Mouse (Mus musculus) CH12.LX (cell line): Measurements from ENCODE around the gene Tldc1. TPM values are rescaled to one million over a fixed set of nuclear protein-coding genes. Genes with fewer than 3 reads are reported as not detected.

ENCODE experiments used
- DNase-seq: peaks from one replicate; pipeline ENCODE4 v3.0.0-alpha.2; 2013; ENCODE audit errors: extremely low read depth
- H3K27ac ChIP-seq: 2 replicates; pipeline ENCODE4 v1.5.1; 2012; ENCODE audit warnings: low read depth, mild to moderate bottlenecking, control low read depth, moderate library complexity; ENCODE audit not compliant: insufficient read depth
- H3K27me3 ChIP-seq: replicated peaks from 2 replicates; pipeline ENCODE3; 2012; ENCODE audit warnings: inconsistent platforms
- H3K36me3 ChIP-seq, 2 experiments: replicated peaks in 1 of 2; 2 replicates each; pipeline versions ENCODE3 to v1.6.1; 2012; ENCODE audit warnings: inconsistent platforms in 1 of 2, low read length in 1 of 2, mild to moderate bottlenecking in 1 of 2, mixed read lengths in 1 of 2, moderate library complexity in 1 of 2; ENCODE audit not compliant: control insufficient read depth in 1 of 2, insufficient read depth in 1 of 2
- H3K4me1 ChIP-seq, 2 experiments: 2 replicates each; pipeline ENCODE4 v1.6.1; 2012; ENCODE audit warnings: inconsistent platforms in 1 of 2, moderate library complexity in 1 of 2; ENCODE audit not compliant: insufficient read depth in 2 of 2, control insufficient read depth in 1 of 2
- H3K4me2 ChIP-seq: 2 replicates; pipeline ENCODE4 v1.6.1; 2012; ENCODE audit warnings: low read depth, mild to moderate bottlenecking, control low read depth; ENCODE audit not compliant: poor library complexity, insufficient read depth, severe bottlenecking
- H3K4me3 ChIP-seq, 3 experiments: fragments of 150-350 bp in 1 of 3; sonication (generic) in 1 of 3; replicated peaks in 1 of 3; 2 replicates each; pipeline versions ENCODE3 to v1.5.1; 2011 to 2012; ENCODE audit warnings: low read depth in 2 of 3, low read length in 2 of 3, mild to moderate bottlenecking in 2 of 3, moderate library complexity in 2 of 3, control low read depth in 1 of 3, improper control_type of control experiment in 1 of 3, inconsistent platforms in 1 of 3, mixed read lengths in 1 of 3; ENCODE audit not compliant: poor library complexity in 1 of 3
- H3K79me2 ChIP-seq: replicated peaks from 2 replicates; pipeline ENCODE4 v1.6.1; 2012; ENCODE audit warnings: mild to moderate bottlenecking, moderate library complexity; ENCODE audit not compliant: control insufficient read depth, poor library complexity, insufficient read depth, severe bottlenecking; ENCODE audit errors: extremely low read depth
- H3K9ac ChIP-seq: 2 replicates; pipeline ENCODE4 v1.6.1; 2012; ENCODE audit warnings: low read depth, mild to moderate bottlenecking, control low read depth, moderate library complexity; ENCODE audit not compliant: insufficient read depth
- H3K9me3 ChIP-seq: replicated peaks from 2 replicates; pipeline ENCODE3; 2012; ENCODE audit warnings: low read length, inconsistent platforms, mixed read lengths
- BHLHE40 ChIP-seq: IDR thresholded peaks from 2 replicates; pipeline ENCODE4 v1.6.1; 2011; ENCODE audit warnings: mild to moderate bottlenecking, low read depth, low read length, improper control_type of control experiment
- CHD2 ChIP-seq: IDR thresholded peaks from 2 replicates; pipeline ENCODE4 v1.6.1; 2011; ENCODE audit warnings: low read length, improper control_type of control experiment
- CTCF ChIP-seq, 2 experiments: IDR thresholded peaks in 1 of 2; conservative IDR thresholded peaks in 1 of 2; 2 replicates each; pipeline ENCODE4 v1.5.1; 2011 to 2012; ENCODE audit warnings: low read depth in 2 of 2, low read length in 2 of 2, improper control_type of control experiment in 1 of 2, inconsistent platforms in 1 of 2, mild to moderate bottlenecking in 1 of 2, moderate library complexity in 1 of 2
- E2F4 ChIP-seq: IDR thresholded peaks from 2 replicates; pipeline ENCODE4 v1.6.1; 2011; ENCODE audit warnings: low read depth, low read length, improper control_type of control experiment; ENCODE audit not compliant: insufficient replicate concordance
- ELF1 ChIP-seq: IDR thresholded peaks from 2 replicates; pipeline ENCODE4 v1.6.1; 2014; ENCODE audit warnings: low read depth, mild to moderate bottlenecking, inconsistent platforms, low read length, improper control_type of control experiment
- IRF4 ChIP-seq: IDR thresholded peaks from 2 replicates; pipeline ENCODE4 v1.6.1; 2014; ENCODE audit warnings: low read depth, mild to moderate bottlenecking, inconsistent platforms, low read length, improper control_type of control experiment
- MAFK ChIP-seq: IDR thresholded peaks from 2 replicates; pipeline ENCODE4 v1.6.1; 2011; ENCODE audit warnings: low read length, improper control_type of control experiment; ENCODE audit not compliant: insufficient replicate concordance
- MEF2A ChIP-seq: IDR thresholded peaks from 2 replicates; pipeline ENCODE4 v1.6.1; 2014; ENCODE audit warnings: low read depth, mild to moderate bottlenecking, inconsistent platforms, low read length, improper control_type of control experiment, borderline replicate concordance
- MXI1 ChIP-seq: IDR thresholded peaks from 2 replicates; pipeline ENCODE4 v1.6.1; 2011; ENCODE audit warnings: mild to moderate bottlenecking, low read depth, low read length, improper control_type of control experiment
- MYC ChIP-seq: IDR thresholded peaks from 2 replicates; pipeline ENCODE4 v1.6.1; 2011; ENCODE audit warnings: low read depth, mild to moderate bottlenecking, improper control_type of control experiment, low read length
- NELFE ChIP-seq: IDR thresholded peaks from 2 replicates; pipeline ENCODE4 v1.6.1; 2011; ENCODE audit warnings: low read depth, low read length, improper control_type of control experiment
- NRF1 ChIP-seq: IDR thresholded peaks from 2 replicates; pipeline ENCODE4 v1.6.1; 2014; ENCODE audit warnings: low read depth, mild to moderate bottlenecking, inconsistent platforms, low read length, improper control_type of control experiment, moderate library complexity
- PAX5 ChIP-seq: IDR thresholded peaks from 2 replicates; pipeline ENCODE4 v1.6.1; 2012; ENCODE audit warnings: low read length, inconsistent platforms, mixed read lengths
- POLR2A ChIP-seq: IDR thresholded peaks from 2 replicates; pipeline ENCODE4 v1.6.1; 2011; ENCODE audit warnings: low read depth, mild to moderate bottlenecking, improper control_type of control experiment, low read length
- POLR2AphosphoS2 ChIP-seq: IDR thresholded peaks from 2 replicates; pipeline ENCODE4 v1.6.1; 2011; ENCODE audit warnings: low read depth, low read length, improper control_type of control experiment
- RAD21 ChIP-seq: IDR thresholded peaks from 2 replicates; pipeline ENCODE4 v1.6.1; 2011; ENCODE audit warnings: low read depth, mild to moderate bottlenecking, low read length, improper control_type of control experiment, moderate library complexity
- TBP ChIP-seq: conservative IDR thresholded peaks from 2 replicates; pipeline ENCODE4 v1.6.1; 2011; ENCODE audit warnings: low read depth, low read length, improper control_type of control experiment
- TCF12 ChIP-seq: IDR thresholded peaks from 2 replicates; pipeline ENCODE4 v1.6.1; 2014; ENCODE audit warnings: low read depth, mild to moderate bottlenecking, inconsistent platforms, low read length, improper control_type of control experiment
- USF1 ChIP-seq: IDR thresholded peaks from 2 replicates; pipeline ENCODE4 v1.6.1; 2014; ENCODE audit warnings: low read depth, mild to moderate bottlenecking, inconsistent platforms, low read length, improper control_type of control experiment
- USF2 ChIP-seq: conservative IDR thresholded peaks from 2 replicates; pipeline ENCODE4 v1.6.1; 2011; ENCODE audit warnings: low read depth, low read length, improper control_type of control experiment
- ZKSCAN1 ChIP-seq: IDR thresholded peaks from 2 replicates; pipeline ENCODE4 v1.6.1; 2012; ENCODE audit warnings: low read depth, inconsistent platforms, low read length, improper control_type of control experiment, borderline replicate concordance
- ZMIZ1 ChIP-seq: IDR thresholded peaks from 2 replicates; pipeline ENCODE4 v1.6.1; 2012; ENCODE audit warnings: low read depth, mild to moderate bottlenecking, inconsistent platforms, low read length, improper control_type of control experiment
- ZNF384 ChIP-seq: IDR thresholded peaks from 2 replicates; pipeline ENCODE4 v1.6.1; 2012; ENCODE audit warnings: low read depth, low read length, improper control_type of control experiment, inconsistent platforms
- dilution Hi-C: fragments of 300-500 bp; cut with MboI; formaldehyde crosslinking; loops from 2 replicates; pipeline ENCODE4 v1.14.3; 2020; ENCODE audit warnings: low sequenced_read_pairs; ENCODE audit not compliant: extremely low pct_unique_long_range_greater_than_20kb, extremely low pct_ligation_motif_present
- in situ Hi-C: fragments of 300-500 bp; cut with MboI; formaldehyde crosslinking; loops from 3 replicates; pipeline ENCODE4 v1.14.3; 2019; ENCODE audit warnings: low sequenced_read_pairs, low pct_ligation_motif_present, low pct_unique_long_range_greater_than_20kb, mixed read lengths
- polyA plus RNA-seq: library from polyadenylated mRNA; unstranded; fragments of >175 nt; gene quantifications from 2 replicates; pipeline ENCODE4 v1.2.1, GENCODE M21; 2012; ENCODE audit warnings: low read depth; ENCODE audit not compliant: insufficient read length
- total RNA-seq, 2 experiments: library from RNA; depleted of rRNA; stranded (reverse); fragments of 300-350 nt in 1 of 2; fragments of >200 nt in 1 of 2; gene quantifications; 2 replicates each; pipeline ENCODE4 v1.2.3; 2012 to 2014

Gene Tldc1
- total and polyA plus RNA-seq, 3 experiments = 3.8 to 10.4 (median 7.7) TPM

DNA sequence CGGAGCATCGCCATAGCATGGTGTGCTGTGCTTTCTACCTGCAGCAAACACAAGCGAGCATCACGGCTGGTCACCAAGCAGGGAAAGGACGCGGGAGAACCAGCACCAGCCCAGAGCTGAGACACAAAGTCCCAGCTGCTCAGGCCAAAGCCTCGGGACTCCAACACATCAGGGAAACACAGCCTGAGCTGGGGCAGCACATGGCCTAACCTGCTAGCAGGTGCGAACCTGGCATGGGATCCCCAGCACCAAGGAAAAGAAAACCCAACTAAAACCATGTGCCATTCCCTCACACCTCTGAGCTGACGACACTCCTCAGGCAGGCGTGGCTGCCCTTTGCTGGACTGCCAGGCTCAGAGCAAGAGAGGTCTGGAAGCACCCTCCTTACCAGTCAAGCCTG is 12.9 kb downstream of the Tldc1 start (continued):
- no peak for TF ChIP-seq MAFK

DNA sequence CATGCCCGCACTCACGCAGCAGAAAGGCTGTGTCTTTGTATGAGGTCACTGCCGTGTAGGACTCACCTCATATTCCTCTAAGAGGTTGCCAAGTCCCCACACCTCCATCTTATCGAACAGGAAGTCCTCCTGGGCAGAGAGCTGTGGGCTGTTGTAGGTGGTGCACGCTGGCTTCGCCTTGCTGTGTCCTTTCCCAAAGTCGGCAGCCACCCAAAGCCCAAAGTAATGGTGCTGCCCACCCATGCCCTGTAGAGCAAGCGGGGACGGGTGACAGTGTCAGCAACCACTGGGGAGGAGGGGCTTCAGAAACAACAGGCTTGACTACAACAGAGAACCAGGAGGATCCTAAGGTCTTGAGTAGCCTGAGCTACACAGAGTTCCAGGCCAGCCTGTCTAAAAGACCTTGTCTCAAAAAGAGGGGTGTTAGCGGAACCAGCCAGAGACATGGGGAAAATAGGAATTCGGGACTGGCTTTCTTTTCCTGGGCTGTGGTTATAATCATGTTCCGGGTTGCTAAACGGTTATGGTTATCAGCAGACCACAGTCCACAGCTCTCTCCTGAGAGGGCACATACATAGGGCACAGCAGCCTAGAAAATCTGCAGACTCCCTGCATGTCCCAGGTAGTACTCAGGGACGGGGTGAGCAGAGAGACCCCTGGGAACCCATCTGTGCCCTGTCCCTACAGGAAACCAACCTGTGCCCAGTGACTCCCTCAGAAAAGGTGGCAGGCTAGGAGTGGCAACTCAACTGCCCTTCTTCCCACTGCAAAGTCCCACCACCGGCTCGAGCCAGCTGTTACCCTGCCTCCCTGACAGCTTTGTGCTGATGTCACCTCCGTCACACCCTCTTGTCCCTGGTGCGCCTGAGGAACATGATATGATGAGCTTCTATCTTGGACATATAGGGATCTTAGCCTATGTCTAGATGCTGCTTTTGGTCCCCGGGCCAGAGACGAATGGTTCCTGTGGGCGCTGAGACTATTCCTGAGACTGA is 15.7 kb downstream of the Tldc1 start:
- H3K9ac ChIP-seq = no peak overlapping the region
- H3K36me3 ChIP-seq = peaks cover 16 to 64% of the 10 kb centered on the region in 2 experiments
- no peaks in the 10 kb centered on the region for H3K27me3 ChIP-seq
- TF ChIP-seq ZKSCAN1 (no peak), NRF1 (no peak), TBP (no peak), CTCF (conservative IDR thresholded peaks at IDR 0.05 in 1 of 2, IDR thresholded peaks at IDR 0.05 in 1 of 2; ENCODE audit: low read depth in 2 of 2, low read length in 2 of 2) (no peak), MXI1 (no peak), RAD21 (no peak), MYC (no peak), USF2 (no peak), ZNF384 (no peak), CHD2 (no peak), ELF1 (no peak), TCF12 (no peak)
- TF ChIP-seq, all 38 proteins: peak for 0
- in situ Hi-C loops (no loop called here), dilution Hi-C loops (no loop called here)
- Histone ChIP-seq H3K27ac (no peak overlapping the region), H3K9me3 (no peaks in the 10 kb centered on the region), H3K79me2 (no peaks in the 10 kb centered on the region), H3K4me2 (no peak overlapping the region), H3K4me3 (no peak overlapping the region), H3K4me1 (no peaks in the 10 kb centered on the region)
- DNase-seq = no peak

DNA sequence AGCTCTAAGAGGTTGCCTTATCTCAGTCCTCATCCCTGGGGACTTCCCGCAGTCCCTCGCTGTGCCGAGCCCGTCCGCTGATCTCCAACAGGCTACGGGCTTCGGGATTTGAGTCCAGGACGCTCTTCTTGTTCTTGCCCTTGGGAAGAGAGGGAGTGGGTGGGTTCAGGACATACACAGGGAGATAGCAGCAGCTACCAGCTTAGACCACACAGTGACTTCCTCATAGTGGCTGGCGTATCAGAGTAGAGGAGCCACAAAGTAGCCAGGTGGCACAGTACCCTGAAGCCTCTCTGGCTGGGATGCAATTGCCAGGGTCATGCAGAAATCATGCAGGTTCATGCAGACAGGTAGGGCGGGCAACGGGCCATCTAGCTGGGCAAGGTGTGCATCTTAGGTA is 16.5 kb downstream of the Tldc1 start:
- in situ Hi-C loops (no loop called here), dilution Hi-C loops (no loop called here)
- Histone ChIP-seq H3K4me2 (no peak overlapping the region), H3K9ac (no peak overlapping the region), H3K27ac (no peak overlapping the region), H3K4me3 (no peak overlapping the region), H3K9me3 (no peaks in the 10 kb centered on the region), H3K36me3 (peaks cover 14 to 58% of the 10 kb centered on the region in 2 experiments), H3K27me3 (no peaks in the 10 kb centered on the region), H3K79me2 (no peaks in the 10 kb centered on the region), H3K4me1 (peaks cover 0 to under 1% of the 10 kb centered on the region in 2 experiments; a peak in 1 of 4 replicates)
- DNase-seq = no peak
- no peak for TF ChIP-seq CHD2
- no peak for TF ChIP-seq ZKSCAN1
- TF ChIP-seq PAX5 = no peak
- TF ChIP-seq MAFK = no peak
- TF ChIP-seq E2F4 = no peak
- no peak for TF ChIP-seq ZMIZ1
- TF ChIP-seq IRF4 = no peak
- TF ChIP-seq MXI1 = no peak
- no peak for TF ChIP-seq NELFE
- no peak for TF ChIP-seq POLR2AphosphoS2
- TF ChIP-seq POLR2A = no peak
- no peak for TF ChIP-seq USF1
- TF ChIP-seq ELF1 = no peak
- no peak for TF ChIP-seq MEF2A
- TF ChIP-seq CTCF (conservative IDR thresholded peaks at IDR 0.05 in 1 of 2, IDR thresholded peaks at IDR 0.05 in 1 of 2; ENCODE audit: low read depth in 2 of 2, low read length in 2 of 2) = no peak
- no peak for TF ChIP-seq BHLHE40
